Mouse (Mus musculus): ENCODE data around the gene Pdcd4.
"Not testable (repeated sequence)": the region's sequence is repeated elsewhere in the genome, so short reads cannot be mapped to it uniquely, and the experiment has no call there.

Pdcd4 gene

DNA sequence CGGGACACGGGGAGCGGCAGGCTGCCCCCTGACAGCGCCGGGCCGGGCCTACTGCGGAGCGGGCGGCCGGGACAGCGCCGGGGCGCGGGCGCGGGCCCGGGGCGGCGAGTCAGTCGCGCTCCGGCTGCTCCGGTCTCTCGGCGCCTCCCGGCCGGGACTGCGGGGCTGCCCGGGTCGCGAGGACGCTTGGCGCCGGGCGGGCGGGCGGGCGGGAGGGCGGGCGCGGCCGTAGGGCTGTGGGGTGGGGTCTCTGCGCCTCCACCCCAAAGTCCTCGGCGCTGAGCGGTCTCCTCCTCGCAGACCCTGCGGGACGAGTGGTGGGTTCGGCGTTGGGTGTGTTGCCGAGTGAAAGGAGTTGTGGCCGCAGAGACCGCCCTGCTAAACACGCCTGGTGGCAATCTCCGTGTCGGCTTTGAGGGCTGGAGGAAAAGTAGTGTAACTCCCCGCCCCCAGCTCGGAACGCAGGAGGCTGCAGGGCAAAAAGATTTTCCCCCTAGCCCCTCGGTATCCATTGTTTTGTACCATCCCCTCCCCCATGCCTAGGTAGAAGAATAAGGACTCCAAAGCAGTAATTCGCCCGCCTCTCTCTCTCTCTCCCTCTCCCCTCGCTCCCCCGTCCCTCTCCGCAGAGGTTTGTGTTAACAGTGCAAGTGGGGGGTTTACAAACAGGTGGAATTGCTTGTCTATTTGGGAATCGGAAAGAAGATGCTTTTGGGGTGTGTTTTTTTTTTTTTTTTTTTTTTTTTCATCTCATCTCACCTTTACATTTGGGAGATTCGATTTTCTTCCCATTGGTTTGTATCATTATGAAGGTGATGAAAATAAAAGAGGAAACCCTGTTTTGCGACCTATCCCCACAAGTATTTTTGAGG lies 53.4 kb downstream of the Pdcd4 start:
- peak; percentile 65 for DNase-seq (ENCODE audit: low read depth)

GRCm38 (mm10) chr19:53957513-53957912 lies 65.5 kb downstream of the Pdcd4 start:
- no peak for DNase-seq (ENCODE audit: low read depth)

- no peak for DNase-seq (ENCODE audit: low read depth)
Observed at GRCm38 (mm10) chr19:53962511-53962910, 70.5 kb downstream of the Pdcd4 start.

GRCm38 (mm10) chr19:53964347-53964746 lies 72.3 kb downstream of the Pdcd4 start:
- not testable (repeated sequence) for DNase-seq (ENCODE audit: low read depth)

- DNase-seq (ENCODE audit: low read depth): no peak
Observed at GRCm38 (mm10) chr19:53964910-53965633, 73.0 kb downstream of the Pdcd4 start.

GRCm38 (mm10) chr19:53969226-53969625 lies 77.2 kb downstream of the Pdcd4 start:
- no peak for DNase-seq (ENCODE audit: low read depth)

GRCm38 (mm10) chr19:53971938-53972337 lies 79.9 kb downstream of the Pdcd4 start:
- DNase-seq (ENCODE audit: low read depth): no peak

GRCm38 (mm10) chr19:53973656-53974055 lies 81.6 kb downstream of the Pdcd4 start:
- no peak for DNase-seq (ENCODE audit: low read depth)
